Mouse (Mus musculus): ENCODE results near the gene Slc39a11. TPM values are rescaled to one million over a fixed set of nuclear protein-coding genes. Genes with fewer than 3 reads are reported as not detected.

Slc39a11 gene
- total RNA-seq (2014; rRNA removed) = 56.0 and 62.5 TPM in 2 replicates
- polyA plus RNA-seq (2015; fragmentation: Nextera tagmentation; extraction: Ambion mirVana) = 35.9 and 40.4 TPM in 2 replicates

DNA sequence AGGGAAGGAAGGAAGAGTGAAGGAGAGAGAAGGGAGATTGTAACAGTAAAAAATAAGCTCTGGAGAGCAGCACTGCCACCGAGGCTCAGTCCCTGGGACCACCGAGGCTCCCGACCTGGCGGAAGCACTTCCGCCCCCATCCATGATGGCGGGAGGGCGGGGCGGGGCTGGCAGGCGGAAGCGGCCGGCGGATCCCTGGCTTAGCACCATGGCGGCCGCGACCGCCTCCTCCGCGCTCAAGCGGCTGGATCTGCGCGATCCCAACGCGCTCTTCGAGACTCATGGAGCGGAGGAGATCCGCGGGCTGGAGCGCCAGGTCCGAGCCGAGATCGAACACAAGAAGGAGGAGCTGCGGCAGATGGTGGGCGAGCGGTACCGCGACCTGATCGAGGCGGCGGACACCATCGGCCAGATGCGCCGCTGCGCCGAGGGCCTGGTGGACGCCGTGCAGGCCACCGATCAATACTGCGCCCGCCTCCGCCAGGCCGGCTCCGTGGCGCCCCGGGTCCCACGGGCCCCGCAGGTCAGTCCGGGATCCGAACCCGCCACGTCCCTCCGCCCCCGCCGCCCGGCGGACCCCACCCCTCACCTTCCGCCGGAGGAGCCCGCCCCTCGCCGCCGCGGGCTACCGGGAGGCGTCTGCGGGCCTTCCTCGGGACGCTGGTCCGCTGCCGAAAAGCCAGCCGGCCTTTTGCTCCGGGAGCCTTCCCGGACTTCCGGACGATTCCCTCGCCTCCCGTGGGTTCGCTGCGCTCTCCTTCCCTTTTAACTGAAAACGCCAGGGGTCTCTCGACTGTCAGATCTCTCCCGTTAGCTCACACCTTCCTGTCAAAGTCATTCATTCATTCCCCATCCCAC, at the start of gene Slc39a11:
Slc39a11 (minus strand) TSS at position 727 of the 858 bp plus-strand sequence.
- Histone ChIP-seq H3K9me3 (ENCODE audit: low read length) (no peaks in the 10 kb centered on the region), H3K36me3 (ENCODE audit: insufficient read depth, low read length) (peaks cover 29% of the 10 kb centered on the region), H3K4me3 (ENCODE audit: low read depth, low read length) (peak within 1 kb of the TSS; percentile 96), H3K27ac (ENCODE audit: low read depth, low read length) (peak within 1 kb of the TSS; percentile 89), H3K9ac (replicated peaks; ENCODE audit: low read length, poor library complexity, severe bottlenecking) (peak within 1 kb of the TSS; percentile 93), H3K27me3 (ENCODE audit: insufficient read depth, low read length) (no peaks in the 10 kb centered on the region), H3K4me1 (ENCODE audit: insufficient read depth, low read length) (peaks cover 9% of the 10 kb centered on the region; the same call in 1 of the 2 replicates), H3K4me2 (ENCODE audit: low read depth, low read length, poor library complexity, severe bottlenecking) (peak within 1 kb of the TSS; percentile 66)
- TF ChIP-seq CTCF (IDR thresholded peaks at IDR 0.05) = peak; percentile 55
- under 1% methylated on average over 81 of the region's 91 CpGs for WGBS
- ATAC-seq (ENCODE audit: low FRiP score) = peak; percentile 85
- DNase-seq (ENCODE audit: low spot score) = peak; percentile 81

DNA sequence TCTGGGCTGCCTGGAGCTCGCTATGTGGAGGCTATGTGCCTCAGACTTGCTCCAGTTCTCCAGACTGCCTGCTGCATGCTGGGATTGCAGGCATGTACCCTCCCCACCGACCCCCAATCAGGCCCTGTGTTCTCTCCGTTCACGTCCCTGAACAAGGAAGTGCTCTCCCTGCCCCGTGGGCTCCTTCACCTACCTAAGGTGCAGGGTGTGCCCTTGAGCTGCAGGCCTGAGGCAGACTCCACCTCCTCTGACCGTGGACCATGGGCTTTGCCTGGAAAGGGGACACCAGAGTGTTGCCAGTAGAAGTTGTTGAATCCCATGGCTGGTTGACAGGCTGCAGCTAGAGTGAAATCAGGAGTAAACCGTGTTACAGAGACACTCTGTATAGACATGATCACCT, 49.8 kb upstream of the Slc39a11 start:
- WGBS = 87% methylated on average over 7 of the region's 7 CpGs
- H3K4me3 ChIP-seq (ENCODE audit: low read depth, low read length) = no peak overlapping the region
- no peak for TF ChIP-seq CTCF (IDR thresholded peaks at IDR 0.05)
- H3K27me3 ChIP-seq (ENCODE audit: insufficient read depth, low read length) = no peaks in the 10 kb centered on the region
- DNase-seq (ENCODE audit: low spot score) (no peak), ATAC-seq (ENCODE audit: low FRiP score) (no peak)
- peaks cover 10% of the 10 kb centered on the region; the same call in 1 of the 2 replicates for H3K36me3 ChIP-seq (ENCODE audit: insufficient read depth, low read length)
- H3K4me2 ChIP-seq (ENCODE audit: low read depth, low read length, poor library complexity, severe bottlenecking) = no peak overlapping the region
- H3K27ac ChIP-seq (ENCODE audit: low read depth, low read length) = no peak overlapping the region
- no peaks in the 10 kb centered on the region for H3K9me3 ChIP-seq (ENCODE audit: low read length)
- no peaks in the 10 kb centered on the region for H3K4me1 ChIP-seq (ENCODE audit: insufficient read depth, low read length)
- H3K9ac ChIP-seq (replicated peaks; ENCODE audit: low read length, poor library complexity, severe bottlenecking) = no peak overlapping the region

DNA sequence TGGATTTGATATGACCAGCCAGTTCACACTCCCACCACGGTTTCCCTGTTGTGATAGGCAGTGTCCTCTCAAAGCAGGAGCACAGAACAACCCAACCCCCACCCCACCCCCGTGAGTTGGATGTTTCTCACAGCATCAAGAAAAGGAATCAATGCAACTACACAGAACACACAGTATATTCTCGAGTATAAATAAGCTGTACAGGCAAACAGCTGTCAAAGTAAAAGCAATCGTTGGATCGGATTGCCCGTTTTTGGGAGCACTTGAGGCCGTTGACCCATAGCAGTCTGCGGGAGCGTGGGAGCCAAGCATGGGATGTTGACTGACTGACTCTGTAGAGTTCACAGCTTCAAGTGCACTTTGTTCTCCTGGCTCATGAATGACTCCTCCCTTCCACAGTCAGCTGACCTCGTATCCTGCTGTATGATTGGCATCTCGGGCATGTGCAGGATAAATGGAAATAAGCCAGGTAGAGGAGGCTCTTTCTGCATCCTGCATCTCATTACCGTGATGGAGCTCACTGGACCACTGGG, 48.2 kb upstream of the Slc39a11 start:
- no peaks in the 10 kb centered on the region for H3K27me3 ChIP-seq (ENCODE audit: insufficient read depth, low read length)
- no peaks in the 10 kb centered on the region for H3K9me3 ChIP-seq (ENCODE audit: low read length)

DNA sequence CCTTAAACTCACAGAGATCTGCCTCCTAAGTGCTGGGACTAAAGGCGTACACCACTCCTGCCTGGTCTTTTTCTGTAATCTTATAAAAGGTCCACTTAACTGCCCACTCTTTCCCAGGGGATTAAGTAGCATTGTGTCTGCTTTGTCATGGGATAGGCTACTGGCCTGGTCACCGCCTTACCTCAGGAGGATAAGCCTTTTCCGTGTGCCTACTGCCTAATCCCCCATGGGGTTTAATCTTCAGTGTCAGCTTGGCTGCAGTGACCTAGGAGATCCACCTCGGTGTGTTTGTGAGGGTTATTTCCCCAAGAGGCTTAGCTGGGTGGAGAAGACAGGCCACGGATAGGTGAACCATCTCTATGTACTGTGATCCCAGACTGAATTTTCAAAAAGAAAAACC, 47.7 kb upstream of the Slc39a11 start:
- 22% methylated on average over 5 of the region's 5 CpGs for WGBS
- no peak overlapping the region for H3K4me3 ChIP-seq (ENCODE audit: low read depth, low read length)
- DNase-seq (ENCODE audit: low spot score) (no peak), ATAC-seq (ENCODE audit: low FRiP score) (no peak)
- H3K9ac ChIP-seq (replicated peaks; ENCODE audit: low read length, poor library complexity, severe bottlenecking) = no peak overlapping the region
- H3K27me3 ChIP-seq (ENCODE audit: insufficient read depth, low read length) = no peaks in the 10 kb centered on the region
- H3K27ac ChIP-seq (ENCODE audit: low read depth, low read length) = no peak overlapping the region
- no peaks in the 10 kb centered on the region for H3K4me1 ChIP-seq (ENCODE audit: insufficient read depth, low read length)
- TF ChIP-seq CTCF (IDR thresholded peaks at IDR 0.05) = no peak
- H3K4me2 ChIP-seq (ENCODE audit: low read depth, low read length, poor library complexity, severe bottlenecking) = no peak overlapping the region
- peaks cover 26% of the 10 kb centered on the region for H3K36me3 ChIP-seq (ENCODE audit: insufficient read depth, low read length)
- no peaks in the 10 kb centered on the region for H3K9me3 ChIP-seq (ENCODE audit: low read length)

More for the DNA sequence above, 48.2 kb upstream of the Slc39a11 start:
- no peak for DNase-seq (ENCODE audit: low spot score)
- Histone ChIP-seq H3K36me3 (ENCODE audit: insufficient read depth, low read length) (peaks cover 21% of the 10 kb centered on the region), H3K4me3 (ENCODE audit: low read depth, low read length) (no peak overlapping the region), H3K4me2 (ENCODE audit: low read depth, low read length, poor library complexity, severe bottlenecking) (no peak overlapping the region), H3K9ac (replicated peaks; ENCODE audit: low read length, poor library complexity, severe bottlenecking) (no peak overlapping the region), H3K27ac (ENCODE audit: low read depth, low read length) (no peak overlapping the region), H3K4me1 (ENCODE audit: insufficient read depth, low read length) (no peaks in the 10 kb centered on the region)
- no peak for ATAC-seq (ENCODE audit: low FRiP score)
- TF ChIP-seq CTCF (IDR thresholded peaks at IDR 0.05) = no peak
- WGBS = 71% methylated on average over 12 of the region's 12 CpGs

DNA sequence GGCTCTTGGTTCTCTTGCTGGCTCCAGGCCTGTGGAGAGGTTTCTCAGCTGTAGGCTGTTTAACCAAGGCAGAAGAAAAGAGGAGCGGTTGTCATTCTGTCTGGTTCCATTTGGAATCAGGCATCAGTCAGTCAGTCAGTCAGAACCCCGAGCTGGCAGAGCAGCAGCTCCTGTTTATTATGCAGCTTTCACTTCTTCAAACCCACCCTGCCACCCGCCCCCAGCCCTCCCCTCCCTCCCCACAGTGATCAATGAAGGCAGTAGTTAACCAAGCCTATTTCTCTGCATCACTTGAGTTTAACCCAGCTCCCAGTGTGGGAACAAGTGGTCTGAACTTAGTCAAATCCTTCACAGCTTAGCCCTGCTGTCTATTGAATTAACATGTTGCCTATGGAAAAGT, 42.0 kb upstream of the Slc39a11 start:
- no peak overlapping the region for H3K9ac ChIP-seq (replicated peaks; ENCODE audit: low read length, poor library complexity, severe bottlenecking)
- peaks cover 53% of the 10 kb centered on the region for H3K36me3 ChIP-seq (ENCODE audit: insufficient read depth, low read length)

DNA sequence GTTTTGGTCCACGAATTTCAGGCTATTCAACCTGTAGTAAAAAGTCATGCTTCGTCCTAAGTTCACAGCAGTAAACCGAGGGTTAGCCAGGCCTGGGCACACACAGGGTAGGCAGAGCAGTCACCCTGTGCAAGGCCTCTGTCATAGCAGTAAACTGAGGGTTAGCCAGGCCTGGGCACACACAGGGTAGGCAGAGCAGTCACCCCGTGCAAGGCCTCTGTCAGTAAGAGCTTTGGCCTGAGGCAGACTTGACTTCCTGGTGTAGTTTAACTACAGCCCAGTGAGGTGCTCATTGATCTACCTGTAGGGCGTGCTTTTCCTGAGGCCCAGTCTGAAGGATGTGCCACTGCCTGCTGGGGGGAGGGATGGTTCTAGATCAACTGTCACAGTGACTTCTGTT, 41.4 kb upstream of the Slc39a11 start:
- no peaks in the 10 kb centered on the region for H3K4me1 ChIP-seq (ENCODE audit: insufficient read depth, low read length)
- H3K4me3 ChIP-seq (ENCODE audit: low read depth, low read length) = no peak overlapping the region
- TF ChIP-seq CTCF (IDR thresholded peaks at IDR 0.05) = no peak
- no peaks in the 10 kb centered on the region for H3K27me3 ChIP-seq (ENCODE audit: insufficient read depth, low read length)
- H3K9me3 ChIP-seq (ENCODE audit: low read length) = no peaks in the 10 kb centered on the region
- H3K27ac ChIP-seq (ENCODE audit: low read depth, low read length) = no peak overlapping the region
- no peak overlapping the region for H3K4me2 ChIP-seq (ENCODE audit: low read depth, low read length, poor library complexity, severe bottlenecking)
- H3K36me3 ChIP-seq (ENCODE audit: insufficient read depth, low read length) = peaks cover 53% of the 10 kb centered on the region
- H3K9ac ChIP-seq (replicated peaks; ENCODE audit: low read length, poor library complexity, severe bottlenecking) = no peak overlapping the region
- DNase-seq (ENCODE audit: low spot score) (no peak), ATAC-seq (ENCODE audit: low FRiP score) (no peak)
- 96% methylated on average over 5 of the region's 5 CpGs for WGBS

More for the DNA sequence above, 42.0 kb upstream of the Slc39a11 start:
- ATAC-seq (ENCODE audit: low FRiP score) (no peak), DNase-seq (ENCODE audit: low spot score) (no peak)
- 69% methylated on average over 3 of the region's 3 CpGs for WGBS
- Histone ChIP-seq H3K4me3 (ENCODE audit: low read depth, low read length) (no peak overlapping the region), H3K9me3 (ENCODE audit: low read length) (no peaks in the 10 kb centered on the region), H3K27ac (ENCODE audit: low read depth, low read length) (no peak overlapping the region), H3K4me2 (ENCODE audit: low read depth, low read length, poor library complexity, severe bottlenecking) (no peak overlapping the region), H3K27me3 (ENCODE audit: insufficient read depth, low read length) (no peaks in the 10 kb centered on the region), H3K4me1 (ENCODE audit: insufficient read depth, low read length) (no peaks in the 10 kb centered on the region)
- TF ChIP-seq CTCF (IDR thresholded peaks at IDR 0.05) = no peak

Data from midbrain, postnatal 0 days (tissue).